Mouse (Mus musculus) adrenal gland, adult (tissue): ENCODE measurements around the gene Tspan14.

Source experiments
- DNase-seq, 2 experiments: peaks; one replicate each; pipeline ENCODE4 v3.0.0; 2022 to 2023; ENCODE audit warnings: low spot score in 1 of 2; ENCODE audit not compliant: inconsistent age in 2 of 2

The Tspan14 gene

DNA sequence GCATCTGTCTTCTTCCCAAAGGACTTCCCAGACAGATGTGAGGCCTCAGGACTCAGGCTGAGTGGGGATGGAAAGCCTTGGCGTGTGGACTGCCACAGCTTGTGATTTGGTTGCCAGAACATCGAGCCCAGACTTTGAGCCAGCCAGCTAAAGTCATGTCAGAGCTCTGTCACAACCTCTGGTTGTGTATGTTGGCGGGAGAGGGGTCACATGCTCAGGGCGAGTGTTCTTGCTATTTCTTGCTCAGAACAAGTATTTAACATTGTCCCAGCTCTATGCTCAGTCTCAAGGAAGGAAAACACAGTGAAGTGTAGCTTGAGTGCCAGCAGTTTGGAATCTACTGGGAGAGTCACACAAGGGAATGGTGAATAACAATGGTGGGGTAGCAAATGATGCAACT lies 76.9 kb downstream of the Tspan14 start:
- peak in 1 of 2 experiments; percentile 28 for DNase-seq

DNA sequence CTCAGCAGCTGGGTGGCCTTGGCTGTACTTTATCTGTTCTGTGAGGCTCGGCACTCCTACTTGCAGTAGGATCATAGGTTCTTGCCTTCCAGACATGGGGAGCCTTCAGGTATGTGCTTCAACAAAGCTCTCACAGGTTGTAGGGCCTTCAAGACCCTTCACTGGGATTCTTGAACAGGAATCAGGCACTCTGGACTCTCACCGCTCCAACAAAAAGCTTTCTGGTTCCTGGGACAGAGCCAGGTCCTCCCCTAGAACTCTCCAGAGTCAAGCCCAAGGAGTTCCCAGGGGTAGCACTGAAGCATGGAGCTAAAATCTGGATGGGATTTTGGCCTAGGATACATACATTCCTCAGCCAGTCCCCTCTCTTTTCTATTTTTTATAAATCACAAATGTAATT lies 77.4 kb downstream of the Tspan14 start:
- no peak for DNase-seq

DNA sequence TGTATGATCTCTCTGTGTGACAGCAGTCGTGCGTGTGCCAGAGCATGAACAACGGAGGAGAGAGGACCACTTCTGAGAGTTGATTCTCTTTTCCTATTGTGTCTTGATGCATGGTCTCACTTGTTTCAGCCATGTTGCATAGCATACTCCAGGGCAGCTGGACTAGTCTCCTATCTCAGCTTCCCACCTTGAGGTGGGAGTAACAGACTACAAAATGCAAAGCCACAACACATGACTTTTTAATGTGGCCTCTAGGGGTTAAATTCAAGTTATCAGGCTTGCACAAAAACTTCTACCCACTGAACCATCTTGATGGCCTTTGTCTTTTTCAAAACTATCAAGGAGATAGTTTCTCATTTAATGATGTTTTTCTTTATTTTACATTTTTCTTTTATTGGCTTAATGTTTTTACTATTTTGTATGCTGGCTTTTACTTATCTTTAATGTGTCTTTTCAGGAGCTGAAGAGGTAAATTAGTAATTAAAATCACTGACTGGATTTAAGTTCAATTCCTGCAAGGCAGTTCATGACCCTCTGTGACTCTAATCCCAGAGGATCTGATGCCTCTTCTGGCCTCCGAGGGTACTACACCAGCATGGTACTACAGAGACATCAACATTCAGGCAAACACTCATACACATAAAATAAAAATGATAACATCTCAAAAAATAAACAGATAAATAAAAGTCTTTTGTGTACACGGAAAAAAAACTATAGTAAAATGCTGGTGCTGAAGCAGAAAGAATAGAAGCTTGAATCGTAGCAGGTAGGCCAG lies 80.0 kb downstream of the Tspan14 start:
- DNase-seq: no peak

DNA sequence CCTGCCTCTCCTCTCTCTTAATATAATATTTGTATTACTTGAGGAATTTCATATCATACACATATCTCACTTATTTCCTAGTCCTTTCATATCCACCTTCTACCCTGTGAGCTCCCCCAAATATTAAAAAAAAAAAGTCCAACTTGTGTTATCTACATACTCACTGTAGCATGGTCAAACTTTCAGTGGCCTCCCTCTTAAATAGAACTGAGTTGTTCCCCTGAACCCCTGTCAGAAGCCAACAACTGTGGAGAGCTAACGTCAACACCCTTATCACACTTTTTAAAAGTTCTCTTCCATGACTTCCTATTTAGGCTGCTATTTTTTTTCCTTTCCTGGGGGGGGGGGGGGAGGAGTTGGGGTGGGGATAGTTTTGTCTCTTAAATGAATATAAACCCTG lies 80.9 kb downstream of the Tspan14 start:
- no peak for DNase-seq

DNA sequence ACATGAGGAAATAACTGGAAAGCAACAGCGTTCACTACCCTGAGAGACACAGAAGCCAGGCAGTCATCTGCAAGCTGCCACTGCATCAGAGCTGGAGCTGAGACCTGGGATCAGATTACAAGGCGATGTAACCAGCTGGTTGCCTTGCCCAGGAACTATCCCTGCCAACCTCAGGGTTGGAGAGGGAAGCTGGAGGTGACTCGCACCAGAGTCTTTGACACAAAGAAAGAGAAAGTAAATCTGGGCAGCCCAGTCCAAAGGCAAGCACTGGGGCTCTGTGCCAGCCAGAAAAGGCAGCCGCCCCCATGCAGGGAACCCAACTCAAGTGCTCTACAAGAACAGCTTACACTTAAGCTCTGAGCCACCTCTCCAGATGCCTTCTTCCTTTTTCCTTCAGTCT lies 81.4 kb downstream of the Tspan14 start:
- DNase-seq: no peak

DNA sequence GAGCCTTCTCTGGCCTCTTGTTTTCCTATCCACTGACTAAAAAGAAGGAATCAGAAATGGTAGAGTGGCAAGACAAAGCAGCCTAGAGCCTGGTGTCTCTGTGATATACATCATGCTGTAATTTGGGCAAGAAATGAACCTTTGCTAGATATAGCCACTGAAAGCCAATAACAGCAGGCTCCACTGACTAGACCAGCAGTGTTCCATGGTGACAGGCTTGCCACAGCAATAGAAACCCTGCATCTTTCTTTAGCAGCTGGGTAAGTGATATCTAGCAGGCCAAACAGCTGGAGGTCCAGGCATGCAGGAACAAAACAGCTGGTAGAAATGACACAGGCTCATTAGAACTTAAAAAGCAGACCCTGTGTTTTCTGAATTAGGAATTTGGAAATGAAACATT lies 92.0 kb downstream of the Tspan14 start:
- DNase-seq: no peak

DNA sequence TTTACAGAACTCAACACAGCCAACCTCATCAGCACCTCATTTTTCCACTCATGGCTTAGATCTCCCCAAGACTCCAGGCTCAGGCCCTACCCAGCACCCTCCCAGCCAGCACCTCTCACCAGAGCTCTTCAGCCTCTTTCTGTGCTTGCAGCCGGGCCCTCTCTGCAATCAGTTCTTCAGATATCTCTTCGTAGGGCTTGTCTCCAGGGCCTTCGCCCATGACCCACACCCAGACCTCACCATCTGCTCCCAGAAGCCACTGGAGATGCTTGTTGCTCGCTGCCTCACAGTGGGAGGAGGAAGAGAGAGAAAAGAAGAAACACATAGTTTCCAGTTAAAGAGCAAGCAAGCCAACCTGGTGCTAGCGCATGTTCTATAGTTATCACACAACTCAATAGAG lies 92.6 kb downstream of the Tspan14 start:
- no peak for DNase-seq

DNA sequence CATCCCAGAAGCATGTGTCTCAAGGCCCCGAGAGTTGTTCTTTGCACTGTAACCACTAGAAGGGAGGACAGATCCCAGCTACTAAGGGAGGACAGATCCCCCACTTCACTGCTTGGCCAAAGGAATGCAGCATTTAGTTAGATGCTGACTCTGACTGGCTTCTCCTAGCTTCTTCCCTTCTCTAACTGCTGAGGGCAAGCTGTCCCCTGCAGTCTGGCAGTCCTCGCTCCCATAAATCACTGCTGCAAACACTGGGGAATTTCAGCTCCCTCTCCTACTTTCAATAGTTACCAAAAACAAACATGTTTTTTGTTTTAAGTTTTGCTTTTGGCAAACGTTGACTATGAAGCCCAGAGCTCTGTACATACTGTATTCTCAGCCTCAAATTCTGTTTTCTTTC lies 96.0 kb downstream of the Tspan14 start:
- no peak for DNase-seq

DNA sequence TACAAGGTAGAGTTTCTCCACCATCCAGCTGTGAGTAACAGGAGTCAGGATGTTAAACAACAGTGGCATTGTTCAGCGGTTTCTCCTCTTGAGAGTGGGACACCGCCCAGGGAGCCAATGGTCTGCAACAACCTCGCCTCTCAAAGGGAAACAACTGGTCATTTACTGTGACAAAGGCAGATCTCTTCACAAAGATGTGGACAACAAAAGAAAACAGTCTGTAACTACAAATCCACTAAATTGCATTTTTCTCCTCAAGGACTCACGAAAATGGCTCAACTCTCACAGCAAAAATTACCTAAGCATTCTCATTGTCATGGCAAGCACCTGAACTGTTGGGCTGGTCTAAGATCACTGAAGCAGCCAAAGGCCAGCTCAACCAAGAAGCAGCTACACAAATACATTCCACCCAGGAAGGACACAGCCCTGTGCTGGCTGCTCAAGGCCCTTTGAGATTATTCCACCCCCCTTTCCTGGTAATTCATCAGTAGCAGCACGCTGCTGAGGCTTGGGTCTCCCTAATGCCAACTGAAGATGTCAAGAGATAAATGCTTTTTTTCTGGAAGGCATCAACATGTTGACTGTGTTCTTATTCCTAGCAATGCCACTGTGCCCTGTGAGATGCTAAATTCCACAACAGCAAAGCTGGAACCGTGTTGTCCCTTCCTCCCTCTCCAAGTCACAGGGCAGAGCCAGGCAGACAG lies 101.6 kb downstream of the Tspan14 start:
- DNase-seq: peak in 1 of 2 experiments; percentile 54

DNA sequence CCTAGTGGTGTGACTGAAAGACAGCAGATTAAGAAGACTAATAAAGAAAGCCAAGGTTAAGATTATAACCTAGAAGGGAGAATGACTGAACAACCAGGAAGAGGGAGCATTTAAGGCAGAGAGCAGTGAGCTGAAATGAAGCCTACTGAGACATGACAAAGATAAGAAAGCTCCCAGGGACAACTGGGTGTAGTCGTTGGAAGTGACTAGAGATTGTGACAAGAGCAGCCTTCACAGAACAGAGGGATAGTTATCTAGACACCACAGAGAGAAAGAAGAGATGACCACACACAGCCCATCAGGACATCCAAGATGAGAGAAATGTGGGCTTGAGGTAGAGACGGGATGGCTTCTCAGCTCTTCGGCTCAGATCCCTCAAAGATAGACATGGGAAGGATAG lies 102.9 kb downstream of the Tspan14 start:
- DNase-seq: no peak

DNA sequence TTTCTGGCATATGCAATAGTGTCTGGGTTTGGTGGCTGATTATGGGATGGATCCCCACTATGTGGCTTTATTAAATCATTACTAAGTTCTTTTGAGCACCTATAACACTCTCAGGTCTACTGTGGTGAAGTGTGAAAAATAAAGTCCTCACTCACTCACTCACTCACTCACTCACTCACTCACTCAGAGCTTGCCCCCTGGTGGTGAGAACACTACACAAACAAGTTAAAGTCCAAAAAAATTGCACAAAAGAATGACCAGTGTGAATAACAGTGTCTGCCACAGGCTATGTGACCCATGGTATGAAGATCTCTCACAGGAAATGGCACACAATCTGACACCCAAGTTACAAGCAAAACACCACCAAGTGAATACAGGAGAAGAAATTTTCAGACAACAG lies 103.6 kb downstream of the Tspan14 start:
- DNase-seq: no peak
